Mouse (Mus musculus) thymus, postnatal 14 days (tissue): ENCODE measurements around the gene Sdcbp2.
"Not testable (repeated sequence)": the region's sequence is repeated elsewhere in the genome, so short reads cannot be mapped to it uniquely, and the experiment has no call there.

Experiments
- DNase-seq: peaks from one replicate; pipeline ENCODE4 v3.0.0; 2021

The Sdcbp2 gene

DNA sequence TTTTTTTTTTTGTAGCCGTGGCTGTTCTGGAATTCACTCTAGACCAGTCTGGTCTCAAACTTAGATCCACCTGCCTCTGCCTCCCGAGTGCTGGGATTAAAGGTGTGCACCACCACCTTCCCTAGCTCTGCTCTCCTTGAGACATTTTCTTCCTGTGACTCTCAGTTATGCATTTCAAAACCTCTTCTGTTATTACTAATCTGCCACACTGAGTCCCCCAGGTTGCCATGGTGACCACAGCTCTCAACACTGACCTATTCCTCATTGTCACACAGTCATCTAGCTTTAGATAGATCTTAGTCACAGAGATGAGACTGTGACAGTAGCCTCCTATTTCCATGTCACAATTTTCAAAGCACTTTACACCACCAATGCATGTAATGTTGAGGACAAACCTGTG, 3.0 kb upstream of the Sdcbp2 start:
- no peak for DNase-seq

- DNase-seq: no peak
Observed at GRCm38 (mm10) chr2:151573667-151574066, 1.2 kb downstream of the Sdcbp2 start.

- DNase-seq: no peak
Observed at GRCm38 (mm10) chr2:151574607-151575006, 2.2 kb downstream of the Sdcbp2 start.

- no peak for DNase-seq
Observed at GRCm38 (mm10) chr2:151575119-151575698, 2.8 kb downstream of the Sdcbp2 start.

- DNase-seq: peak; percentile 73
Observed at GRCm38 (mm10) chr2:151575699-151576389, 3.4 kb downstream of the Sdcbp2 start.

- no peak for DNase-seq
Observed at GRCm38 (mm10) chr2:151579183-151579582, 6.8 kb downstream of the Sdcbp2 start.

DNA sequence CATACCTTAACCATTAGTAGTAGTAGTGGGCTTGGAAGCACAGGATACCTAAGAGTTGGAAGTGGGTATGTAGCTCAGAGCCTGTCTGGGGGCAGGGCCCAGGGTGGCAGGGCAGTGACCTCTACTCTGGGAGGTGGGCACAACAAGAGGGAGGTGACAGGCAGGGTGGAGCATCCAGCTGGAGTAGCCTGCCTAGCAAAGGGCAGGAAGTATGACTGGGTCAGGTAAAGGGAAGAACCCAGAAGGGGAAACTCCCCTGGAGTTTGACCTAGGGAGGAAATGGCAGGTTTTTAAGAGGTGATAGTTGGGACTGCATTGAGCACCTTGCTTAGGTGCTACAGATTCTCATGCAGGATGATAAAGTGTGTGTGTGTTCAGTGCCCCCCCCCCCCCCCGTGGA, 8.5 kb downstream of the Sdcbp2 start:
- DNase-seq: no peak

DNA sequence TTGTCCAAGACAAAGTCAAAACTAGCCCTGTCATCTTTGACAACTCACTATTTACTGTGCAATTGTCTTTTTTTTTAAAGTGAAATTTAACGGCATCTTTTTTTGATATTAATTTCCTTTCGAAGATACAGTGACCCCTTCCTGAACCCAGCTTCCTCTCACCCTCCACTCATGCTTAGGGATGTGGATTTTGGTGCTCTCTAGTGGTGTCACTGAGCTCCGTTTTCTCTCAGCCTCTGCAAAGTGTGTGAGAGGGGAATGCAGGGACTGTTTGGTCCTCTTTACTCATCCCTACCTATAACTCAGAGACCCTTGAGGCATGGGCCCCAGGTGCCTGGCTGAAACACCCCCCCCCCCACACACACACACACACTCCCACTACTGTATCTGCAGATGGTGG, 13.5 kb downstream of the Sdcbp2 start:
- no peak for DNase-seq

DNA sequence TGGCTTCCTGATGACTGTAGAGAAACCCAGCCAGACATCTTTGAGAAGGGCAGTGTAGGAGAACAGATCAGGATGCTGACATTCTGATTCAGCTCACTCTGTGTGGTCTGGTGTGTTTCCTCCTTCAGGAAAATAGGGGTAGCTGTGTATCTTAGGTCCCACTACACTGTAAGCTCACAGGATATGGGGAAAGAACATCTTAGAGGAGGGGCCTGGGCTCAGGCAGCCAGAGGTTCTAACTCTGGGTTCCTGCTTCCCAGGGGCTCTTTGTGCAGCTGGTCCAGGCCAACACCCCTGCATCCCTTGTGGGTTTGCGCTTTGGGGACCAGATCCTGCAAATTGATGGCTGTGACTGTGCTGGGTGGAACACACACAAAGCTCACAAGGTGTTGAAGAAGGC, 14.4 kb downstream of the Sdcbp2 start:
- DNase-seq: no peak

DNA sequence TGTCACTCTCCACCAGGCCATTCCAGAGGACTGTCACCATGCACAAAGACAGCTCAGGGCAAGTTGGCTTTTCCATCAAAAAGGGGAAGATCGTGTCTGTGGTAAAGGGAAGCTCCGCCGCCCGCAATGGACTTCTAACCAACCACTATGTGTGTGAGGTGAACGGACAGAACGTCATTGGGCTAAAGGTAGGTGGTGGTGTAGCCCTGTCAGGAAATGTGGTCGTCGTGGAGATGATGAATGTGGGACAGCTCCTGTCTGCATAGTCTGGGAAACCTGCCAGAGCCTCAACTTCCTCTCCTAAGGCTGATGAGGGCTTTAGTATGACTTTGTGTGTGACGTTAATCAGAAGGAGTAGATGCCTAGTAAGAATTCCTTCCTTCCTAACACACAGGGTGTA, 14.9 kb downstream of the Sdcbp2 start:
- DNase-seq: no peak

DNA sequence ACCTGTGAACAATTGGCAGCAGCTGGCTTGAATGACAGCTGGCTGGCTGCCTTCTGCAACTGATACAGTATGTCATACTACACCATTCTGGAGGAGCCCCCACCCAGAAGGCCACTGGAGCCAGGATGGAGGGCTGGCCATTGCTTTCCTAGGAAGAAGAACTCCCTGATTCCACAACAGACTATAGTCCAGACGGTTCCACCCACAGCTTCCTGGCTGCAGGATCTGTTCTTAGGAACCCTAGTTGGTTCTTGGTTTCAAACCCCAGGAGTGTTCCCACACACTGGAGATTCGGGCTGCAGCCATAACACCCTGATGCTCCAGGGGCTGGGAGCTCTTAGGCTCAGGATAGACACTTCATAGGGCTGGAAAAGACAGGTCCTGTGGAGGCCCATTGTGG, 25.6 kb downstream of the Sdcbp2 start:
- no peak for DNase-seq

DNA sequence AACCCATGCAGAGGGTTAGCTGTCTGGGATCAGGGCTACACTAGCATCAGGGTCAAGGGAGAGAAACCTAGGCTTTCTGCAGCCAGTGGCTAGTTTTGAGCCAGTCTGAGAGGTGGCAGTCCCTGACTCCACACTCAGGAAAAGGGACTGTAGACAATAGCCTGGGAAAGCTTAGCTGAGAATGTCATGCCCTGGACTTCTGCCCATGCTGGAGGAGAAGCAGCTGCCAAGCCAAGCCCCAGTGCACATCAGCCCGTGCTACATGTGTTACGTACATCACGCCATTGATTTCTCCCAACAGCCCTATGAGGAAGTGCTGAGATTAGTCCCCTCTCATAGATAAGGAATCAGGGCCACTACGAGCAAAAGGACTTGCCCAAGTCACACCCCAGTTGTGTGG, 29.7 kb downstream of the Sdcbp2 start:
- no peak for DNase-seq

- DNase-seq: no peak
Observed at GRCm38 (mm10) chr2:151603630-151604029, 31.2 kb downstream of the Sdcbp2 start.

DNA sequence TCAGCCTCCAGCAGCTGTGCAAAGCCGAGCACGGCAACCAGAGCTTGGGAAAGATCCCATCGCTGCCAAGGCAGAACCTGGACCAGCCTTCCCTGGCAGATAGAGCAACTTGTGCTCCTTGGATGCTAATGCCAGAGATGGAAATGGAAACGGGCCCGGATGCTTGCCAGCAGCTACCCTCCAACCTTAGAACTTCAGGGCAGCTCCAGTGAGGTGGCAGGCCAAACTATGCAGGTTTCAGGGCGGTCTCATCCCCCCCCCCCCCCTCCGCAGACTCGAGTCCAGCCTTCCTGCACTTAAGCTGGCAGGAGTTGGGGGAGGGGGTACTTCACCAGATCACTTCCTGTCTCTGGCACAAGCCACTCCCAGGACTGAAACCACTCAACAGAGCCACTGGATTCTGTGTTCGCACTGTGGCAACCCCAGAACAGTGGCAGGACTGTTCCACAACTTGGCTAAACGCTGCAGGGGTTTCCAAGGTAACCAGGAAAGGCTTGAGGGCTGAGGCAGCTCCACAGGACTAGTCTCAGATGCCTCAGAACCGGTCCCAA, 33.1 kb downstream of the Sdcbp2 start:
- DNase-seq: peak; percentile 24

GRCm38 (mm10) chr2:151608435-151608834, 36.0 kb downstream of the Sdcbp2 start:
- DNase-seq: no peak

- no peak for DNase-seq
Observed at GRCm38 (mm10) chr2:151609974-151610373, 37.6 kb downstream of the Sdcbp2 start.

DNA sequence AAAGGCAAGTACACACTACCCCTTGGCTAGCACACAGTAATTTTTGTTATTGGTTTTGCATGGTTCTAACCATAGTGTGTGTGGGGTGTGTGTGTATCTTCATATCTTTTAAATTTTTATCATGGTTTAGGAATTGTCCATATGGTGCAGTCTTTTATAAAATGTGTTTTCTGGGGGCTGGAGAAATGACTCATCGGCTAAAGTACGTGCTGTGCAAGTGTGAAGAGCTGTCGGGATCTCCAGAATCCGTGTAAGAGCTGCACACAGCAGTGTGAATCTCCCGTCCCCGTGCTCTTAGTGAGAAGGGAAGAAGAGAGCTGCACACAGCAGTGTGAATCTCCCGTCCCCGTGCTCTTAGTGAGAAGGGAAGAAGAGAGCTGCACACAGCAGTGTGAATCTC, 43.4 kb downstream of the Sdcbp2 start:
- DNase-seq: not testable (repeated sequence)

GRCm38 (mm10) chr2:151616551-151617329, 44.3 kb downstream of the Sdcbp2 start:
- DNase-seq: no peak

DNA sequence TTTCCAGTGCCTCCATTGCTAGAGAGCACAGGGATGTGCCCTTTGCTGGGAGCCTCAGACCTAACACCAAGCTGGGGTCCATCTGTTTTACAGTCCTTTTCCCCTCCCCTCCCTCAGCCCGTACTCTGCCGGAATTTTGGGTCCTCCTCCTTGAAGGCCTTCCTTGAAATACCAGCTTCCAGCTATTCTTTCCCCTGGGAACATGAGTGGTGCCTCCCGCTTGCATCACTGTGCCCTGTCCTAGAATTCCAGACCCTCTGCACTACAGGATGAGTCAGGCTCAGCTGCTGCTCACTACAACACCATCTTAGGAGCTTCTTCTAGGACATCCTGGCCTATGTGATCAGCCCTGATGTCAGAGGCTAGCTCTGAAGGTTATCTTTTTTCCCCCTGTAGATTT, 51.4 kb downstream of the Sdcbp2 start:
- DNase-seq: no peak

- no peak for DNase-seq
Observed at GRCm38 (mm10) chr2:151626296-151626695, 53.9 kb downstream of the Sdcbp2 start.

DNA sequence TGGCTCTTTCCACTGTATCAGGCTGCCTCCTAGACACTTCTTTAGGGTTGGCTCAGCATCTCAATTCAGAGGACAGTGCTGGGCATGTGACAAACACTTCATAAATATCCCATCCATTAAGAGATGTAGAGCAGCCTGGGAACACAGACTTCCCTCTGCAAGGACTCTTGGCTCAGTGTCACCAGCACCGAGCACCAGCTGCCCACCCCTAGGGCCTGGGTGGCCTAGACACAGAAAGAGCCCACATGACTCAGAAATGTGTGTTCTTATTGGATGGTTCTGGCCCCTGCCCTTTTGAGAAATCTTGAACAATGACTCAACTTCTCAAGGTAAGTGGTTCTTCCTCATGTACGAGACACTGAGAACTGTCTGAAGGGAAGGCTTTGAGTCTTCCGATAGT, 55.6 kb downstream of the Sdcbp2 start:
- no peak for DNase-seq

GRCm38 (mm10) chr2:151629310-151629709, 56.9 kb downstream of the Sdcbp2 start:
- no peak for DNase-seq

- DNase-seq: no peak
Observed at GRCm38 (mm10) chr2:151631406-151632158, 59.2 kb downstream of the Sdcbp2 start.
